Mouse (Mus musculus) spleen, postnatal 4 days (tissue): ENCODE measurements around the gene Cdk12.

Experiments
- DNase-seq, 2 experiments: peaks; one replicate each; pipeline ENCODE4 v3.0.0; 2022; ENCODE audit warnings: low spot score in 2 of 2

Gene Cdk12

GRCm38 (mm10) chr11:98317479-98317878, 114.6 kb downstream of the Cdk12 start:
- DNase-seq, result no peak

- no peak for DNase-seq
These were observed 115.7 kb downstream of the Cdk12 start for GRCm38 (mm10) chr11:98318421-98319116.

- no peak for DNase-seq
These were observed 116.3 kb downstream of the Cdk12 start for GRCm38 (mm10) chr11:98319120-98319519.

GRCm38 (mm10) chr11:98319544-98319943, 116.7 kb downstream of the Cdk12 start:
- DNase-seq, result no peak

- no peak for DNase-seq
These were observed 117.1 kb downstream of the Cdk12 start for GRCm38 (mm10) chr11:98319944-98320343.

- DNase-seq, result no peak
These were observed 117.5 kb downstream of the Cdk12 start for GRCm38 (mm10) chr11:98320381-98320780.

GRCm38 (mm10) chr11:98320806-98321676, 118.2 kb downstream of the Cdk12 start:
- no peak for DNase-seq

- no peak for DNase-seq
These were observed 118.8 kb downstream of the Cdk12 start for GRCm38 (mm10) chr11:98321677-98322003.

GRCm38 (mm10) chr11:98322159-98322558, 119.3 kb downstream of the Cdk12 start:
- no peak for DNase-seq

GRCm38 (mm10) chr11:98323136-98323866, 120.4 kb downstream of the Cdk12 start:
- no peak for DNase-seq

- DNase-seq, result no peak
These were observed 121.1 kb downstream of the Cdk12 start for GRCm38 (mm10) chr11:98323933-98324332.

GRCm38 (mm10) chr11:98325191-98325820, 122.4 kb downstream of the Cdk12 start:
- DNase-seq, result no peak

GRCm38 (mm10) chr11:98325821-98326218, 123.0 kb downstream of the Cdk12 start:
- no peak for DNase-seq

- no peak for DNase-seq
These were observed 123.9 kb downstream of the Cdk12 start for GRCm38 (mm10) chr11:98326741-98327135.

GRCm38 (mm10) chr11:98327136-98328030, 124.5 kb downstream of the Cdk12 start:
- no peak for DNase-seq

GRCm38 (mm10) chr11:98328031-98328370, 125.1 kb downstream of the Cdk12 start:
- DNase-seq, result no peak
